Mouse (Mus musculus) c-Kit-positive CD71-positive TER-119-positive erythroid progenitor cells, embryonic 14.5 days (primary cell): ENCODE data around the gene Gm6583.

ENCODE experiments used
- DNase-seq: peaks from one replicate; pipeline ENCODE4 v3.0.0-alpha.2; 2013; ENCODE audit warnings: low spot score

Gm6583 gene

GRCm38 (mm10) chr5:112355910-112356309 is at the start of gene Gm6583:
Gm6583 (minus strand) TSS chr5:112356033.
- DNase-seq: no peak

- no peak for DNase-seq
These were observed 46.6 kb upstream of the Gm6583 start for GRCm38 (mm10) chr5:112402437-112402836.

GRCm38 (mm10) chr5:112399284-112399683 is 43.5 kb upstream of the Gm6583 start:
- DNase-seq: no peak

GRCm38 (mm10) chr5:112396066-112396465 is 40.2 kb upstream of the Gm6583 start:
- no peak for DNase-seq

GRCm38 (mm10) chr5:112394779-112395443 is 39.1 kb upstream of the Gm6583 start, which contains the start of gene Asphd2:
Asphd2 (minus strand) TSS chr5:112394866.
- DNase-seq: no peak

- no peak for DNase-seq
These were observed 38.6 kb upstream of the Gm6583 start for GRCm38 (mm10) chr5:112394415-112394763.

GRCm38 (mm10) chr5:112393741-112394414 is 38.0 kb upstream of the Gm6583 start:
- DNase-seq: no peak

- no peak for DNase-seq
These were observed 36.0 kb upstream of the Gm6583 start for GRCm38 (mm10) chr5:112391676-112392323.

- DNase-seq: no peak
These were observed 35.2 kb upstream of the Gm6583 start for GRCm38 (mm10) chr5:112391002-112391401.

- DNase-seq: no peak
These were observed 33.5 kb upstream of the Gm6583 start for GRCm38 (mm10) chr5:112389352-112389751.

GRCm38 (mm10) chr5:112385973-112386372 is 30.1 kb upstream of the Gm6583 start:
- DNase-seq: peak; percentile 56

GRCm38 (mm10) chr5:112384805-112385472 is 29.1 kb upstream of the Gm6583 start:
- no peak for DNase-seq

- DNase-seq: no peak
These were observed 27.0 kb upstream of the Gm6583 start for GRCm38 (mm10) chr5:112382641-112383330.

- no peak for DNase-seq
These were observed 26.2 kb upstream of the Gm6583 start for GRCm38 (mm10) chr5:112382042-112382441.

- no peak for DNase-seq
These were observed 25.3 kb upstream of the Gm6583 start for GRCm38 (mm10) chr5:112381154-112381553.

GRCm38 (mm10) chr5:112378716-112379115 is 22.9 kb upstream of the Gm6583 start:
- DNase-seq: no peak

GRCm38 (mm10) chr5:112377380-112377779 is 21.5 kb upstream of the Gm6583 start:
- no peak for DNase-seq

- no peak for DNase-seq
These were observed 20.3 kb upstream of the Gm6583 start for GRCm38 (mm10) chr5:112376111-112376510.

GRCm38 (mm10) chr5:112371933-112372332 is 16.1 kb upstream of the Gm6583 start:
- no peak for DNase-seq

- DNase-seq: no peak
These were observed 14.5 kb upstream of the Gm6583 start for GRCm38 (mm10) chr5:112370236-112370813.

- DNase-seq: no peak
These were observed 13.5 kb upstream of the Gm6583 start for GRCm38 (mm10) chr5:112369326-112369725.

GRCm38 (mm10) chr5:112368666-112369065 is 12.8 kb upstream of the Gm6583 start:
- no peak for DNase-seq
